Mouse (Mus musculus) lung, adult 18-20 months (tissue): ENCODE results near the gene C130050O18Rik.
"Not testable (repeated sequence)": the region's sequence is repeated elsewhere in the genome, so short reads cannot be mapped to it uniquely, and the experiment has no call there.

Experiments
- DNase-seq, 2 experiments: peaks; one replicate each; pipeline ENCODE4 v3.0.0; 2022; ENCODE audit warnings: mixed read lengths in 2 of 2

C130050O18Rik gene

DNA sequence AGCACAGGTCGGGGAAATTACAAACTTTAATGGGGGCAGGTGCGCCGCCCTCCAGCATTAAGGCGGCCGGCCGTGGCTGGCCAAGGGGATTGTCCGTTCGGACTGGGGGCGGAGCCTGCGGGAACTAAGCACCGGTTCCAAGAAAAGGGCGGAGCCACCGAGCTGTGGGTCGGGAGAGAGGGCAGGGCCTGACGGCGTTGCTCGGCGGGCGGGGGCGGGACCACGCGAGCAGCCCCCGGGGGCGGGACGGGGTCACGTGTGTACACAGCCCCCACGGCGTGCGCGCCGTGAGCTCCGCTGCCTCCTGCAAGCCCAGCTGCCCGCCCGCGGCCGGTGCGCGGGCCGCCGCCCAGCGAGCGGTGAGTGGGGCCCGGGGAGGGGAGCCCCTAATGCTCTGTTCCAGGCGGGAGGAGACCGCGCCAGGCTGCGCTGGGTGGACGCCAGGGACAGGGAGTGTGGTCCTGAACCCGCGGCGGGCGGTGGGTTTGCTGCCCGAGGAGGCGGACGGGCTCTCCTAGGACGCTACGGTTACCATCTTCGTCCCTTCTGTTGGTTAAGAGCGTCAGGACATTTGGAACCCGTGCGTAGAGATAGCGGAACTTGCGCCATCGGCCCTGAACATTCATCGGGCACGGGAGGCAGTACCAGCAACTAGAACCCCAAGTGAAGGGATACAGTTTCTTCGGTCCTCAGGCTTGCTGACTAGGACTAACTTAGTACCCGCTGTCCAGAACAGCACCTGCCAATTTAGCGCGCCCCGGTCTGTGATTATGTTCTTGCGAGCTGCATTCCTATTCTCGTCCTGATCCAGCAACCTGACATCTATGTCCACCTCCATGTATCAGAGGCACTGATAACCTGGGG, 24.5 kb upstream of the C130050O18Rik start:
- peak; percentile 98 to 99 for DNase-seq

GRCm38 (mm10) chr5:139381586-139382513, 23.2 kb upstream of the C130050O18Rik start:
- DNase-seq = peak in 1 of 2 experiments; percentile 70

- DNase-seq = peak; percentile 86 to 90
These were observed 22.3 kb upstream of the C130050O18Rik start for GRCm38 (mm10) chr5:139382760-139383159.

- no peak for DNase-seq
These were observed 21.8 kb upstream of the C130050O18Rik start for GRCm38 (mm10) chr5:139383234-139383633.

- DNase-seq = peak; percentile 68 to 81
These were observed 20.5 kb upstream of the C130050O18Rik start for GRCm38 (mm10) chr5:139384531-139384930.

- DNase-seq = no peak
These were observed 19.0 kb upstream of the C130050O18Rik start for GRCm38 (mm10) chr5:139386047-139386446.

DNA sequence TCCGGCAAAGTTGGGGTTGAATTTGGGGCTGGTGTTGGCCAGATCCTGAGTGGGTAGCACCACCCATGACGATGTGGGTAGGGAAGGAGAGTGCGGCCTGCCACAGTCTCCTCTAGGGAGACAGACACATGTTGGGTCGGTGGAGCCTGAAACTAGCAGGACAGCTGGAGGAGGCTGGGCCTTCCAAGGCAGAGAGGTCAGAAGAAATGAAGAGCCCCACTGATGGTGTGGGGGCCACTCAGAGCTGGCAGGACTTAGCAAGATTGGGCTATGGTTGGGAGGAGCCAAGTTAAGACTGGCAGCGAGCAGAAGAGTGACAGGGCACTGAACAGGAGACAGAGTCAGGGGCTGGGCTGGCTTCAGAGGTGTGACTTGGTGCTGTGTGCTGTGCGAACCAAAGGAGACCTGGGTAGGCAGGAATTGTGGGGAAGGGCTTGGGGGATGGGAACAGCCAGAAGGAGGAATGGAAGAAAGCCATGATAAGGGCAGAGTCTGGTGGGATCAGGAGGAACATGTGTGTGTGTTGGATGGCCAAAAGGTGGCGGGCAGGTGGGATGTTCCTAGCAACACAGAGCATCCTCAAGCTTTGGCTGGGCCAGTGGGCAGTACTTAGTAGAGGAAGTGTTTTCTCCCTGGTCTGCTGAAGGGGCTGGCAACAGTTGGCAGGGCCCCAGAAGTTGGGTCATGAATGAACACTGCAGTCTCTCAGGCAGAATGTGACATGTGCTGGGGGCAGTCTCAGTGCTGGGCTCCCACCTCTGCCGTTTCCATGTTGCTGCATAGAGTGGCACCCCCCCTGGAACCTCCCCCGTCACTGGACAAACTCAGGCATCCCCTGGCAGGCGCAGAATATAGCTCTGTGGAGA, 17.5 kb upstream of the C130050O18Rik start:
- peak in 1 of 2 experiments; percentile 78 for DNase-seq

DNA sequence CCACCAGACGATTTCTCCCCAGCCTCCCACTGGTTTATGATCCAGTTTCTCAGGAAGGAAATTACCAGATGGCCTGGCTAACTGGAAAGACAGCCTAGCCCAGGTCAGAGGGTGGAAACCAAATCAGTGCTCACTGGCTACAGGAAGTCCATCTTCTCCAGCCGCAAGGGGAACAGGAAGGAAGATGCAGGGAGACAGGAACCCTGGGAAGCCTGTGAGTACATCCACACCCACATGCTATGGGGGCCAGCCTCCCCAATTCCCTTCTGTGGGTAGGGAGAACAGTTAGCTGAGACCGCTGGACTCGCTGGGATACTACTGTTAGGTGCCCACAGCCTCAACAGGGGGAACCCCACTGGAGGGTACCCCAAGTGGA, 16.9 kb upstream of the C130050O18Rik start:
- DNase-seq = peak; percentile 62 to 75

DNA sequence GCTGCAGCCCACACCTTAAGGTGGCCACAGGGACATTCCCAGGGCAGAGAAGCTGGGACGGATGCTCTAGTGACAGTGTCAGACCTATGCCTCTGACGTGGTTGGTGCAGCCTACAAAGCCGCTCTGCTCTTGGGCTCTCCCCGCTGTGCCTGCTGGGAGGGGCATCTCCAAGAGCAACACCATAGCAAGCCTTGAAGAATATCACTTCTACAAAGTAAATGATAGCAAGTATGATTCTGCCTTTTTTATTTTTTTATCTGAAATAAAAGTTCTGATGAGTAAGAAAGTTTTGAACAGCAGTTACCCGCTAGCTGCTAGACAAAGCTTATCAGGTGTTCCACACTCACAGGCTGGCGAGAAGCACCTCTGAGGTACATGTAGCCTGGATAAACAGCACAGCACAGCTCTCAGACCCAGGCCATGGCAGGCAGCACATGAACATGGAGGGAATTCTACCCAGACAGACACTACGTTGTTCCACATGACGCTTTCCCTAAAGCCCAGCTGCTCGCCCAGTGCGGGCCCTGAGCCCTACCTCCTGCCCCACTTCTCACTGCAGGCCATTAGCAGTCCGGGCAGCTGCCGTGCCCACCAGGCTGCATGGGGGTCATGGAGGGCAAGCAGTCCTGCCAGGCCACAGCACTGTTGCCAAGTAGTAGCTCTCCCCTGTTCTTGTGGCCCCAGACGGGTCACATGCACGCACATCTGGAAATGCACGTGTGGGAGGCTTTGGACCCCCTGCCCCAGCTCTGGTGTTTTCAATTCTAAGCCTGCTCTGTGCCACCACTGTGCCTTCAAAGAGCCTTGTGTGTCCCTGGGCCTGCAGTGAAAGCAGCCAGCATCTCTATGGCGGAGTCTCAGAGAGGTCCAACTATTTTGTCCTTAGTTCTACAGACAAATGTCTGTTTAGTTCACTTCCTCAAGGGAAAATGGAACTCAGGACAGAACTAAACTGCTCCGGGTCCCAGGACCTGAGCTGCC, 16.1 kb upstream of the C130050O18Rik start:
- DNase-seq = no peak

DNA sequence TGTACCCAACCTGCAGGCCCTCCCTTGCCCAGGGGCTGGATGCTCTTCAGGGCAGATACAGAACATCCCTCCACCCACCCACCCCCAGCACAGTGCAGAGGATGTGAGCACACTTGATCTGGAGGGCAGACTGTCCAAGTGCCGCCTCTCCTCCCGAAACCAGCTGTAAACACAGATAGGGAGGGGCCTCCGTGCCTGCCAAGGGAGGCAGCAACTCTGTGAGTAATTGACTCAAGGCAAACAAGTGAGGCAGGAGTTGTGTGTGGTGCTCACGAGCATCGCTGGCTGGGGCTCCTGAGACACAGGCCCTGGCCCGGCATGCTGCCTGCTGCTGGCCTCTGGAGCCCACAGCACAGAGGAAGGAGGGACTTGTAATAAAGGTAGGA, 15.4 kb upstream of the C130050O18Rik start:
- peak; percentile 90 to 94 for DNase-seq

DNA sequence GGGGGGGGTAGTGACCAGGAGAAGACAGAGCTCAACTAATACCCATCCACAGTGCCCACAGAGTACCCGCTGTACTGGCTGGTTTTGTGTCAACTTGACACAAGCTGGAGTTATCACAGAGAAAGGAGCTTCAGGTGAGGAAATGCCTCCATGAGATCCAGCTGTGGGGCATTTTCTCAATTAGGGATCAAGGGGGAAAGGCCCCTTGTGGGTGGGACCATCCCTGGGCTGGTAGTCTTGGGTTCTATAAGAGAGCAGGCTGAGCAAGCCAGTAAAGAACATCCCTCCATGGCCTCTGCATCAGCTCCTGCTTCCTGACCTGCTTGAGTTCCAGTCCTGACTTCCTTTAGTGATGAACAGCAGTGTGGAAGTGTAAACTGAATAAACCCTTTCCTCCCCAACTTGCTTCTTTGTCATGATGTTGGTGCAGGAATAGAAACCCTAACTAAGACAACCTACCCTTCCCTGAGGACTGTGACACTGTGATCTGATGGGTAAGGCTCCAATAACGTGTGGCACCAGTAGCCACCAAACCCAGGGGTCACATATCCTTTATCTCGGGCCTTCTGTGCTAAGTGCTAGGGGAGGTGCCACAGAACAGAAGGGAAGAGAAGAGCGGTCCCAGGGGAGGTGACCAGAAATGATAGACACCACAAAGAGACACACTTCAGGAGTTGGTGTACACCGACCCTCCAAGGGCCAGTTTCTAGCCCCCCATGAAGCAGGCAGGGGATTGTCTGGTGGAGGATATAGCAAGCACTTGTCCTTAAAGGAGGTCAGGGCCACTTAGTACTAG, 14.6 kb upstream of the C130050O18Rik start:
- DNase-seq = not testable (repeated sequence)

- no peak for DNase-seq
These were observed 13.6 kb upstream of the C130050O18Rik start for GRCm38 (mm10) chr5:139391309-139391990.

GRCm38 (mm10) chr5:139392219-139393196, 12.6 kb upstream of the C130050O18Rik start:
- no peak for DNase-seq

- no peak for DNase-seq
These were observed 11.9 kb upstream of the C130050O18Rik start for GRCm38 (mm10) chr5:139393197-139393588.

- no peak for DNase-seq
These were observed 10.7 kb upstream of the C130050O18Rik start for GRCm38 (mm10) chr5:139394399-139394798.

DNA sequence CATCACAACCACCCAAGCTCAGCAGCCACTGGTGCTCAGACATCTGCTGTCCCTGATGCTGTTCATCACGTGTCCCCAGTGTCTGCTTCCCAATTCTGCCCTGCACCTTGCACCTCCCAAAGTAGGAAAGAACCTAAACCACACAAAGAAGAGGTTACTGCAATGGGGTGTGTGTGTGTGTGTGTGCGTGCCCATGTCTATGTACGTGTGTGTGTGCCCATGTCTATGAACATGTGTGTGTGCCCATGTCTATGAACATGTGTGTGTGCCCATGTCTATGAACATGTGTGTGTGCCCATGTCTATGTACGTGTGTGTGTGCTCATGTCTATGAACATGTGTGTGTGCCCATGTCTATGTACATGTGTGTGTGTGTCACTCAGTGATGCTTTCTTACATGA, 9.6 kb upstream of the C130050O18Rik start:
- DNase-seq = no peak

GRCm38 (mm10) chr5:139397359-139397916, 7.6 kb upstream of the C130050O18Rik start:
- no peak for DNase-seq
